Mouse (Mus musculus): ENCODE data around the gene Txnrd2. TPM values are rescaled to one million over a fixed set of nuclear protein-coding genes. Genes with fewer than 3 reads are reported as not detected.

Gene Txnrd2
- polyA plus RNA-seq, 1 experiment, result 4.3 TPM

DNA sequence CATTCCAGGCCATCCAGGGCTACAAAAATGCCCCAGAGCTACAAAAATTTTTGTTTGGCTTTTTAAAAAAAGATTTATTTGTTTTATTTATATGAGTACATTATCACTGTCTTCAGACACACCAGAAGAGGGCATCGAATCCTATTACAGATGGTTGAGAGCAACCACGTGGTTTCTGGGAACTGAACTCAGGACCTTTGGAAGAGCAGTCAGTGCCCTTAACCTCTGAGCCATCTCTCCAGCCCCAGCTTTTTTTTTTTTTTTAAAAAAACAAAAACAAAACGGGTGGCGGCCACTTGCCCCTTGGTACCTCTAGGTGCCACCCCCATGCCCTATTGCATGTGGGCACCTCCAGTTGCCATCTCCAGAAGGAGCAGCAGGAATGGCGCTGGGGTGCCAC lies 8.7 kb upstream of the Txnrd2 start:
- H3K27me3 ChIP-seq (ENCODE audit: control insufficient read depth, insufficient read depth, low read length), result no peaks in the 10 kb centered on the region
- no peak for TF ChIP-seq POLR2A (IDR thresholded peaks at IDR 0.05; ENCODE audit: control insufficient read depth, low read depth, low read length)
- no peak overlapping the region for H3K4me3 ChIP-seq (ENCODE audit: control insufficient read depth, low read depth, low read length)
- no peaks in the 10 kb centered on the region for H3K4me1 ChIP-seq (ENCODE audit: control insufficient read depth, insufficient read depth, low read length)
- H3K27ac ChIP-seq (ENCODE audit: control insufficient read depth, insufficient read depth, low read depth, low read length), result no peak overlapping the region
- no peaks in the 10 kb centered on the region for H3K36me3 ChIP-seq (ENCODE audit: control insufficient read depth, insufficient read depth, low read length)

DNA sequence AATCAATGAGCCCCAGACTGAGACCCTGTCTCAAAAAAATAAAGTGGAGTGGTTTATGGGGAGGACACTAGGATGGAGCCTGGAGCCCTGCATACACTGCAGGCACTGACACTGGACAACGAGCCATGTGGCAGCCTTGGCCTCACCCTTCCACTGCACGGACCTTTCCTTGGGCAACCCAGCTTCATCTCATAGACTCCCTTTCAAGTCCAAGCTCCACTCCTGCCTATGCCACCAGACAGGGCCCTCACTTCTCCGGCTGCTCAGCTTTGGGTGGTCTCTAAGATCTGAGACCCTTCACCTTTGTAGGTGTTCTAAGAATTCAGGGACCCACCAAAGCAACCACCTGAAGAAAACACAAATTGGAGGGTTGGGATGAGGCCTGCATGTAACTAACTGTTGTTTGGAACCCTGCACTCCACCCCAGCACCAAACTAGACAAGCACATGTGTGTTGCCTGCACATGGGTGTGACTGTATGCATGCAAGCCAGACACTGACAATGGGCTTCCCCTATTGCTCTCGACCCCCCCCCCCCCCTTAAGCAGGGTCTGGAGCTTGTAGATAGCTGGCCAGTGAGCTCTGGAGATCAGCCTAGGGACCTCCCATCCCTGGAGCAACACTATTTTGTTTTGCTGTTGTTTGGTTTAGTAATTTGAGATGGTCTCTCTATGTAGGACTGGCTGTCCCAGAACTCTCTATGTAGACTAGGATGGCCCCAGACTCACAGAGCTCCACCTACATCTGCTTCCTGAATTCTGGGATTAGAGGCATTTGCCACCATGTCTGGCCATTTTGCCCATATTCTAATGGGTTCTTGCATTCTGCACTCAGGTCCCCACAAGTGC lies 7.2 kb upstream of the Txnrd2 start:
- H3K27ac ChIP-seq (ENCODE audit: control insufficient read depth, insufficient read depth, low read depth, low read length), result no peak overlapping the region
- no peaks in the 10 kb centered on the region for H3K27me3 ChIP-seq (ENCODE audit: control insufficient read depth, insufficient read depth, low read length)
- no peaks in the 10 kb centered on the region for H3K36me3 ChIP-seq (ENCODE audit: control insufficient read depth, insufficient read depth, low read length)
- H3K4me1 ChIP-seq (ENCODE audit: control insufficient read depth, insufficient read depth, low read length), result no peaks in the 10 kb centered on the region
- H3K4me3 ChIP-seq (ENCODE audit: control insufficient read depth, low read depth, low read length), result no peak overlapping the region
- TF ChIP-seq CTCF (IDR thresholded peaks at IDR 0.05; ENCODE audit: control insufficient read depth, insufficient read depth, insufficient replicate concordance, low read depth, low read length) (no peak), POLR2A (IDR thresholded peaks at IDR 0.05; ENCODE audit: control insufficient read depth, low read depth, low read length) (no peak)

DNA sequence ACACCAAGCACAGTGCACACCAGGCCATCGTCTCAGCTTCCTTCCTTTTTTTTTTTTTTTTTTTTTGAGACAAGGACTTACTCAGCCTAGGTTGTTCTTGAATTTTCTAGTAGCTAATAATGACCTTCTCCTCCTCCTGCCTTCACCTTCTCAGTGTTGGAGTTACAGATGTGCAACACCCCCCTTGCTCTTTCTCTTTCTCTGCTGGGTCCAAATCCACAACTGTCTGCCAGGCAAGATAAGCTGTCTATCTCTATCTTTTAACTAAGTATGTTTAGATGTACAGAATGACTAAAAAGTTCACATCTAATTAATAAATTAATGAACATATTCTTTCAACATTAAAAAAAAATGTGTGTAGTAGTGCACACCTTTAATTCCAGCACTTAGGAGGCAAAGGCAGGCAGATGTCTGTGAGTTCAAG lies 6.6 kb upstream of the Txnrd2 start:
- H3K27me3 ChIP-seq (ENCODE audit: control insufficient read depth, insufficient read depth, low read length), result no peaks in the 10 kb centered on the region
- TF ChIP-seq CTCF (IDR thresholded peaks at IDR 0.05; ENCODE audit: control insufficient read depth, insufficient read depth, insufficient replicate concordance, low read depth, low read length) (no peak), POLR2A (IDR thresholded peaks at IDR 0.05; ENCODE audit: control insufficient read depth, low read depth, low read length) (no peak)
- no peaks in the 10 kb centered on the region for H3K36me3 ChIP-seq (ENCODE audit: control insufficient read depth, insufficient read depth, low read length)
- H3K27ac ChIP-seq (ENCODE audit: control insufficient read depth, insufficient read depth, low read depth, low read length), result no peak overlapping the region
- H3K4me1 ChIP-seq (ENCODE audit: control insufficient read depth, insufficient read depth, low read length), result no peaks in the 10 kb centered on the region
- no peak overlapping the region for H3K4me3 ChIP-seq (ENCODE audit: control insufficient read depth, low read depth, low read length)

DNA sequence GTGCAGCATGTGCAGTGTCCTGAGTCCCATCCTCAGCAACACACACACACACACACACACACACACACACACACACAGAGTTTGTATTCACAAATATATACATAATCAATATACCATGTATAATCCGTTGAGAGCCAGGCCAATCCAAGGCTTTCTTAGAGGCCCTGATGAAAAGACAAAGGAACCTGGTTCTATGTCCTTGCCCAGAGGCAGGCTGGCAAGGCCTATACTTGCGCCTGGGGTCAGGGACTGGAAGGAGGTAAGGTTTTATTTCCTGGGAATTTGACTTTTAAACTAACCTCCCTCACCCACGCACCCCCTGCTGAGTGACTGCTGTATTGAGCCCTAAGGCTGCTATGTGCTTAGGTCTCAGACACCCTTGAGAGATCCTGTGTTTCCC lies 5.6 kb upstream of the Txnrd2 start:
- no peak overlapping the region for H3K4me3 ChIP-seq (ENCODE audit: control insufficient read depth, low read depth, low read length)
- H3K36me3 ChIP-seq (ENCODE audit: control insufficient read depth, insufficient read depth, low read length), result no peaks in the 10 kb centered on the region
- no peaks in the 10 kb centered on the region for H3K27me3 ChIP-seq (ENCODE audit: control insufficient read depth, insufficient read depth, low read length)
- H3K4me1 ChIP-seq (ENCODE audit: control insufficient read depth, insufficient read depth, low read length), result peaks cover 4% of the 10 kb centered on the region
- no peak overlapping the region for H3K27ac ChIP-seq (ENCODE audit: control insufficient read depth, insufficient read depth, low read depth, low read length)
- no peak for TF ChIP-seq CTCF (IDR thresholded peaks at IDR 0.05; ENCODE audit: control insufficient read depth, insufficient read depth, insufficient replicate concordance, low read depth, low read length)
- no peak for TF ChIP-seq POLR2A (IDR thresholded peaks at IDR 0.05; ENCODE audit: control insufficient read depth, low read depth, low read length)

DNA sequence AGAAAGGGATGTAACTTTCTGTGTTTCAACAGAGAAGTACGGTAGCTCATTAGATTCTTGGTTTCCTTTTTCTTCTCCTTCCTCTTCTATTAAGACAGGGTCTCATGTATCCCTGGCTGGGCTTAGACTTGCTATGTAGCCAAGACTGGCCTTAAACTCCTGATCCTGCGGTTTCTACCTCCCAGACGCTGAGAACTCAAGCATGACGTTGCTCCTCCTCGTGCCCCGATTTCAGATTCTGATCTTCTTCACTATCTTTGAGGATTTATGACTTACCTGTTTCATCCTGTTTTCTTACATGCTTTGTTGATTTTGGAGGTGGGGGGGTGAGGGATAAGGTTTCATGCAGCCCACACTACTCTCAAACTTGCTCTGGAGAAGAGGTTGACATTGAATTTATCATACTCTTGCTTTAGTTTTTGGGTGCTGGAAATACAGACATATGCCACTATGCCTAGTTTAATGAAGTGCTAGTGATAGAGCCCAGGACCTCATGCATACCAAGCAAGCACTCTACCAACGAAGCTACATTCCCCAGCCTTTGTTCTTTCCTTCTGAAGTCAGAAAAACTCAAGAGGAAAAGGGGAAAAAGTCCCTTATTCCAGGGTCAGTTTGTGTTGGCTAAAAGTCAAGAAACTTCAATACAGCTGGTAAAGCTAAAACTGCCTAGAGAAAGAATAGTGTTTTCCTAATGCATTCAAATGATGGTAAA lies 2.8 kb upstream of the Txnrd2 start:
- TF ChIP-seq CTCF (IDR thresholded peaks at IDR 0.05; ENCODE audit: control insufficient read depth, insufficient read depth, insufficient replicate concordance, low read depth, low read length) (no peak), POLR2A (IDR thresholded peaks at IDR 0.05; ENCODE audit: control insufficient read depth, low read depth, low read length) (no peak)
- no peaks in the 10 kb centered on the region for H3K36me3 ChIP-seq (ENCODE audit: control insufficient read depth, insufficient read depth, low read length)
- peaks cover 11% of the 10 kb centered on the region for H3K4me1 ChIP-seq (ENCODE audit: control insufficient read depth, insufficient read depth, low read length)
- H3K4me3 ChIP-seq (ENCODE audit: control insufficient read depth, low read depth, low read length), result no peak overlapping the region
- no peaks in the 10 kb centered on the region for H3K27me3 ChIP-seq (ENCODE audit: control insufficient read depth, insufficient read depth, low read length)
- H3K27ac ChIP-seq (ENCODE audit: control insufficient read depth, insufficient read depth, low read depth, low read length), result no peak overlapping the region

DNA sequence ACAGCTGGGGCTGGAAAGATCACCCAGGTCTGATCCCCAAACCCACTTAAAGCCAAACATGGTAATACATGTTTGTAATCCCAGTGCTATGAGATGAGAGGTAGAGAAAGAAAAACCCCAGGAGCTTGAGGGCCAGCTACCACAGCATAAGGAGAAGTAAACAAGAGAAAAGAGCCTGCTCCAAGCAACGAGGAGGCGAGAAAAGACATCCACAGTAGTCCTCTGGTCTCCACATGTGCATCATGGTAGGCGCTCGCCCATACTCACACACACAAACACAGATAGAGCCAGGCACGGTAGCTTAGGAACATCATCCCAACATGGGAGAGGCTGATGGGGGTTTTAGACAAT lies 2.3 kb upstream of the Txnrd2 start:
- peaks cover 11% of the 10 kb centered on the region for H3K4me1 ChIP-seq (ENCODE audit: control insufficient read depth, insufficient read depth, low read length)
- no peaks in the 10 kb centered on the region for H3K36me3 ChIP-seq (ENCODE audit: control insufficient read depth, insufficient read depth, low read length)
- TF ChIP-seq CTCF (IDR thresholded peaks at IDR 0.05; ENCODE audit: control insufficient read depth, insufficient read depth, insufficient replicate concordance, low read depth, low read length) (no peak), POLR2A (IDR thresholded peaks at IDR 0.05; ENCODE audit: control insufficient read depth, low read depth, low read length) (no peak)
- H3K4me3 ChIP-seq (ENCODE audit: control insufficient read depth, low read depth, low read length), result no peak overlapping the region
- H3K27ac ChIP-seq (ENCODE audit: control insufficient read depth, insufficient read depth, low read depth, low read length), result peak overlapping the region; percentile 57; the same call in 1 of the 2 replicates
- H3K27me3 ChIP-seq (ENCODE audit: control insufficient read depth, insufficient read depth, low read length), result no peaks in the 10 kb centered on the region

DNA sequence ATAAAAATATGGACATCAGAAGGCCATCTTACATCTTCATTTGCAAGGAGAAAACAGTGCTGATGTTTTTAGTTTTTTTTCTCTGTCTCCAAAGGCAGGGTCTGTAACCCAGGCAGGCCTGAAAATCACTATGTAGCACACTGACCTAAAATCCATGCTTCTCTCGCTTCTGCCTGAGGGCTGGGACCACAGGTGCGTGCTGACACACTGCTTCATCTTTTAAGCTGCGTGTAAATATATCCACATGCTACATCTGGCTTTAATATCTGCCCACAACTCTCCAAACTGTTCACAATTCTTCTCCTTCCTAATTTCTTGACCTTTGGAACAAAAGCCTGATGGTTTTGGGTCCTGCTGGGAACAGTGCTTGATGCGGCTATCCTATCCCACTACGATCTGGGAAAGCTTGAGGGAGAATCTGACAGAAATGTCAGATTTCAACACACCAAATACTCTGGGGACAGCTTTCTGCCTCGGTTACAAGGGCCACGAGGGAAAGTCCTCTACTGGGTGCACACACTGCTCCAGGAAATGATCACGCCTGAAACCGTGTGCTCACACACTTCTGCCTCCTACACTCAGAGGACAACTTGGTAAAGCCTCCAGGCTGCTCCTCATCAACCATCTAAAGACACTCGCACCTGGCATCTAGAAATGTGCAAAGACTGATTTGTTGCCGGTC lies 1.7 kb upstream of the Txnrd2 start:
- Histone ChIP-seq H3K36me3 (ENCODE audit: control insufficient read depth, insufficient read depth, low read length) (no peaks in the 10 kb centered on the region), H3K27me3 (ENCODE audit: control insufficient read depth, insufficient read depth, low read length) (no peaks in the 10 kb centered on the region), H3K4me3 (ENCODE audit: control insufficient read depth, low read depth, low read length) (no peak overlapping the region), H3K4me1 (ENCODE audit: control insufficient read depth, insufficient read depth, low read length) (peaks cover 11% of the 10 kb centered on the region), H3K27ac (ENCODE audit: control insufficient read depth, insufficient read depth, low read depth, low read length) (no peak overlapping the region)
- TF ChIP-seq POLR2A (IDR thresholded peaks at IDR 0.05; ENCODE audit: control insufficient read depth, low read depth, low read length) (no peak), CTCF (IDR thresholded peaks at IDR 0.05; ENCODE audit: control insufficient read depth, insufficient read depth, insufficient replicate concordance, low read depth, low read length) (no peak)

Data from testis, adult 2 months (tissue).